Mouse (Mus musculus) cerebellum, postnatal 25 days (tissue): Measurements from ENCODE around the gene Sdk1.

Experiments
- DNase-seq, 2 experiments: peaks; one replicate each; pipeline ENCODE4 v3.0.0; 2021; ENCODE audit warnings: mixed read lengths in 2 of 2

The Sdk1 gene

DNA sequence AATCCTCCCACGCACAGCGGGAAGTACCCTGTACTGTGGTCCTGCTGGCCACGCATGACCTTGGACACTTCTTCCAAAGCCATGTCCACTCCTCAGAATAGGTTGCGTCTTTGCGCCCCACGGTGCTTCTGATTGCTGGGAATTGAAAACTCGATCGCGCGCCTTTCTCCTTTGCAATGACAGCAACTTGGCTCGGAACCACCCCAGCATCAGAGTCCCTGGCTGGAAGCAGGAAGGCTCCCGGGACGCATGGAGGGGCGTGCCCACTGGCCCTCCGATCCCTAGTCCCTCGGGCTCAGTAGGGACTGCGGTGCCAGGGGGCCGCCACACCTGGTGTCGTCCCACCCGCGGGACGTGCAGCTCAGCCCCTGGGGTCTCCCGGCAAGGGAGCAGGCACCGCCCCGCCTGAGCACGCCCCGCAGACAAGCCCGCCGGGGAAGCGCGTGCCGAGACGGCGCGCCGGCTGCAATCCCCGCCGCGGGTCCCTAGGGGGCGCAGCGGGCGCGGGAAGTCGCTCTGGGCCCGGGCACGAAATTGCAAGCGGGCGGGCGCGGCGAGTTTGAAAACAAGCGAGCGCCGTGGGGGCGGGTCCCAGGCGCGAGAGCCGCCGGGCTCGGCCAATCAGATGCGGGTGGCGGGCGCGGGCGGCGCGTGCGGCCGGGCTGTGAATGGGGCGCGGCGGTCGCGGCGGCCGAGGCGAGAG is at the start of gene Sdk1:
Sdk1 (plus strand) TSS at position 650 of the 703 bp plus-strand sequence.
- DNase-seq = peak; percentile 96 to 99

DNA sequence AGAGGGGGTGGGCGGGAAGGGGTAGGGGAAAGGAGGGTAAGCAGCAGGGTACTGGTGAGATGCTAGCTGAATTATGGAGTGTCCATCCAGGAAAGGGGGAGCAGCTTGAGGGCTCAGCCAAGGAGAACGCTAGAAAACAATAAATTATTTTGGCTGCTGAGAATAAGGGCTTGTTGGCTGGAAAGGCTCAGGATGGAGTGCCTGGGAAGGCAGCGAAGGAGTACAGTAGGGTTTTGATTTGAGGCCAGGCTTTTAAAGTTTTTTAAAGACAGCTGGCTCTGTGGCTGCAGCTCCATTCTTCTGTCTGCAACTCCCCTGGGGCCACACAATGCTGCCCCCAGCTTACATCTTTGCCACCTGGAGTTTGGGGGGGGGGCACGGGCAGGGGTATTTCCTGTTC is 44.0 kb upstream of the Sdk1 start:
- DNase-seq = no peak

DNA sequence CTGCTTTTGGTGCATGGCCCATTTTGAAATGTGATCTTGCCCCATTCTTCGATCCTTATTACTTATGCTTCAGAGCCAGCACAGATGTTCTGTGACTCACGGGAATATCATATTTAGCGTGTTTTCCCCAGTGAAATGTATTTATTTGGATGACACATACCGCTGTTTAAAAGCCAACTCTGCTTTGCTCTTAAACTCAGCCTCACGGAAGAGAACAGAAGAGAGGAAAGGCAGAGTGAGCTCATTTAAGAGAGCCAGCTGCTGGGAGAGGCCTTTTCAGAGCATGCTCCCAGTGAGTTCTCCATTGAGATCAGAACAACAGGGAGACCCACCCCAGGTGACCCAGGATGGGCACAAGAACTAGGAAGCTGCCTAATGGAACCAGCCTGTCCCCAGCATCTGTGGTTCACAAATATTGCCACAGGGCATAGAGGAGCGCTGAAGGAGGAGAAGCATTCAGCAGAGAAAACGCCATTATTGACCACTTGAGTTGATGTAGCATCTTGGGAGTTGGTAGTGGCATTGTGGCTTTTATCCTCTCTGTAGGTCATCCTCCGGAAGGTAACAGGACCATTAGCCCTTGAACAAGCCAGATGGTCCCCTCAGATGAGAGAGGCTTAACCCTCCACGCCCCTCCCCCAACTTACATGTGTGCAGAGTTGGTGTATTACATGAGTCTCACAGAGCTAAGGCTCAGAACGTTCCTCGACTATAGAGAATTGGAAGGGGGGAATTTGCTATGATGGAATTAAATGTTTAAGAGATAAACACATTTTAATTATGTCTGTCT is 38.8 kb upstream of the Sdk1 start:
- DNase-seq = no peak

DNA sequence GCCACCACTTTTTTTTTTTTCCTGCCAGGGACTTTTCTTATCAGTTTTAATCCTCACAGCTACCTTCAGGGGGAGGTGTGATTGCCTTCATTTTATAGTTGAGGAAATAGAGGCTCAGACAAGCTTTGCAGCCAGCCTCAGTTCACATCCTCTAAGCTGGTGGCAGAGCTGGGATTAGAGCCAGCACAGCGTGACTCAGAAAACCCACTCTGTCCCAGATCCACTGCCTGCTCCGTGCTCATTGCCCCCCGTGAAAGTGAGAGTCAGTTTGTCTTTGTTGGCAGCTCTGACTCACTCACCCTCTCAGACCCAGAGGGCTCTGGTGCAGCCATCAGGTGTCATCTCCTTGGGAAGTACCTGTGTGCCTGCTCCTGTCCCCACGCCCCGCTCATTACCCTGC is 34.2 kb upstream of the Sdk1 start:
- DNase-seq = peak in 1 of 2 experiments; percentile 6

DNA sequence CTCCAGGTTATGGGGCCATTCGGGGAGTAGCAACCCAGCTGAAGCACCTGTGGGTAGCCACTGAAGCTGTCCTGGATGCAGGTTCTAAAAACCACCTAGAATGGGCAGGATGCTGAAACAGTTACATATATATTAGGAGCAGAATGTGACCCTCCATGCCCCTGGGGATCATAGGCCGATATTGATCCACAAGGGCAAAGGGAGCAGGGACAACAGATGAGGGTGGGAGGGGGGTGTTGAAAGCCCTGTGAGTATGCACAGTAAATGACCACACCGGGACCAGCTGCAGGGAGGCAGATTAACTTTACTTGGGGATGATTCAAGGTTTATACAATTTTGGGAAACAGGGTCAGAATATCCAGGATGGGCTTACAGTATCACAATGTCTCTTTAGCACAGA is 16.0 kb upstream of the Sdk1 start:
- no peak for DNase-seq

DNA sequence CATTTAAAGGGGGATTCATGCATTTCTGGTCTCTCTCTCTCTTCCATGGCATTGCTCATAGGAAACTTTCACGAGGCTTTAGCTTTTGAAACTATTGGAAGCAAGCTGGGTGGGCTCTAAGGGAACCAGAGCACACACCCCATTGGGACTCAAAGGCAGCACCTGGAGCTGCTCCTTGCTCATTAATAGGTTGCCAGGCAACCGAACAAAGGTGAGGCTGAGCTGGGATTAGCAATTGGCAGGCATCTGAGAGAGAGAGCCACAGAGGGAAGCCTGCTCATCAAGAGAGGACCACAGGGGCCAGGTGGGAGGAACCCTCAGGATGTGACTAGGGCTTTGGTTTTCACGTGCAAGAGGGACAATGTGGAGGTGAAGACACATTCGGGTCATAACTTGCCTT is 7.0 kb upstream of the Sdk1 start:
- DNase-seq = no peak

DNA sequence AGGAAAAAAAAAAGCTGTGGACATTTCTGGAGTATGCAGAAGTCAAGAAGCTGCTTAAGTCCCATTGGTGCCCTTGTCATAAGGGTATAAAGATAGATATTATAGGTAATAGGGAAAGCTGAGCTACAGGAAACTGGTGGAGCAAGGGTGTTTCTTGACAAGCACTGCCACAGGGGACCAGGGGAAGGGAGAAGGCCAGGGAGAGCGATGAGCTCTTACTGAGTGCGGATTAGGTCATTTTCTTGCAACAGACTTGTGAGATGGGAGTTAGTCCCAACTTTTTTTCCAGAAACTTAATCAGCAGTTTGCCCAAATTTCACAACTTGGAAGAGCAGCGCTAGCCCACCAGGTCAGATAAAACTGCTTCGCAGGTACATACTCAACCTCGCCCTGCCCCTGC is 1.9 kb upstream of the Sdk1 start:
- no peak for DNase-seq

DNA sequence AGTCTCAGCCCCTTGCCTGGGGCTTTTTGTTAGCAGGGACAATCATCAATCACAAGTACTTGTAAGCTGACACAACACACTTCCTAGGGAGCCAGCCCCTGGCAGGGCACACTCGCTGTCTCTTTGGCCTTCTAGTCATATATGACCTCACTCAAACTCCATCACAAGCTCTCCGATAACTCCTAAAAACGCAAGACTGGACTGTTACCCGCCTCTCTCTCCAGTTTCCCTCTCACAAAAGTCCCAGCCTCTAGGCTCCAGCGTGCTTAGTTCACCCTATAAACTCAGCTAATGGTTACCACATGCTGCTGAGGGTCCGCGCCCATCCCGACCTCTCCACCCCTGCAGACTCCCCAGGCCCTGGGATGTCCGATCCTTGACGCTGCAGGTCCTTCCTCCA is 849 bp upstream of the Sdk1 start:
- peak; percentile 3 to 4 for DNase-seq

DNA sequence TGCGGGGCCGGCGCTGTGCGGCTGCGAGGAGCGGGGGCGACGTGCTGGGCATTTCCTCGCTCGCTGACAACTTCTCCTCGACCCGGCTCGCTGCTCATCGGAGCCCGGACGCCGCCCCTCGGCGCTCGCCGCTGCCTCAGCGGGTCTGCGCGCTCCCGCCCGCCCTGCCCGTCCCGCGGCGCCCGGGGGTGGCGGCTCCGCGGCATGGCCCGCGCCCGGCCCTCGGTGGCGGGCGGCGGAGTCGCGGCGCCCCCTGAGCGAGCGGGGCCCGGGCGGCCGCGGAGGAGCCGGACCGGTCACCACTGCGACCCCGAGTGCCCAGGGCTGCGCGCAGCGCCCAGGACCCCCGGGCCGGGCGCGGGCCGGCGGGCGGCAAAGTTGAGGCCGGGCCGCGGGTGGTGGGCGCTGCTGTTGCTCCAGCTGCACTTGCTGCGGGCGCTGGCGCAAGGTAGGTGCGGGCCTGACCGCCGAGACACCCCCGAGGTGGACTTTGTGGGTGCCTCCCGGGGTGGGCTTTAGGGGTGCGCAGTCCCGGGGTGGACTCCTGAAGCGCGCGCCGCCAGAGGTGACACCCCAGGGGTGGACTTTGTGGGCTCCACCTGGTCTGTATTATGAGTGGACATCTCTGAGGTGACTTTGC is 475 bp downstream of the Sdk1 start:
- DNase-seq = peak; percentile 19 to 29

DNA sequence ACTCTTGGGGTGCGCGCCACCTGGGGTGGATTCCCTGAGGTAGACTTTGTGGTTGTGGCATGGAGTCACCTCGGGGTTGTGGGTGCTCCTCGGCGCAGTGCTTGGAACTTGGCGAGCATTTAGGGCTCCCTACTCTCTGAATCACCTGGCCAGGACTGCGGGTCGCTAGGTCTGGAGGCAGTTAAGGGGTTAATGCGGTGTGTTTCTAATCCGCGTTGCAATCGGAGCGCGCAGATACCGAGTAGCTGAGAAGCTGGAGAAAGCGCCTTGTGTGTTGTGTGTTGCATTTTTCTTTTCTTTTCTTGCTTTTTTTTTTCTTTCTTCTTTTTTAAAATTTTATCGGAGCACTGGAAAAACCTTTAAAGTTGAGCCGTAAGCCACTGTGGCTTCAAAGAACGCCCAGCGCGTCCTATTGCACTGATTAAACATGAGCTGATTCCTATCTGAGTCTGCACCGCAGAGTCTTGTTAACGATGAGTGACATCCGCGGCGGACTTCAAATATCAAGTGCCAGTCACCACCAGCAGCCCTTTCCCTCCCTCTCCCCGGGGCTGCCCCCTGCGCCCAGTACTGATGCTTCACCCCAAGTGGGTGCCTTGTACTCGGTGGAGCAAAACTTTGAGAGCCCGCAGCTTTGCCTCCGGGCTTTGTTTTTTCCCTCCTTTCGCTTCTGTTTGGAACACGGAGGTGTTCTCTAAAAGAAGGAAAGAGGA is 2.1 kb downstream of the Sdk1 start:
- peak; percentile 22 to 25 for DNase-seq

DNA sequence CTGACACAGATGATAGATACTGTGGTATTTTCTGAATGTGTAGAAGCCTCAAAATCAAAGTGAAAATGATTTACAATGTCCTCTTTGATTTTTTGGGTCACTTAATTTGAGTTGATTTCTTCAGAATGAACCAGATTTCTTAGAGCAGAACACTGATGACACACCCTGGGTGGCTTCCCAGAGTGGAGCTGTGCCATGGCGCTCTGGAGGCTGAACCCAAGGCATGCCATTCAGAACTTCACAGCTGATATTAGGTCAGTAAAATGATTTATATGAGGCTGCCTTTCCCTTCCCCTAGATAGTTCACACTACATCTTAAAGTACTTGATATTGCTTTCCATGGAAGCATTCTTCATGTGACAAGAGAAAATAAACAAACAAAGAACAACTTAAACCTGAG is 23.0 kb downstream of the Sdk1 start:
- DNase-seq = peak in 1 of 2 experiments; percentile 4

DNA sequence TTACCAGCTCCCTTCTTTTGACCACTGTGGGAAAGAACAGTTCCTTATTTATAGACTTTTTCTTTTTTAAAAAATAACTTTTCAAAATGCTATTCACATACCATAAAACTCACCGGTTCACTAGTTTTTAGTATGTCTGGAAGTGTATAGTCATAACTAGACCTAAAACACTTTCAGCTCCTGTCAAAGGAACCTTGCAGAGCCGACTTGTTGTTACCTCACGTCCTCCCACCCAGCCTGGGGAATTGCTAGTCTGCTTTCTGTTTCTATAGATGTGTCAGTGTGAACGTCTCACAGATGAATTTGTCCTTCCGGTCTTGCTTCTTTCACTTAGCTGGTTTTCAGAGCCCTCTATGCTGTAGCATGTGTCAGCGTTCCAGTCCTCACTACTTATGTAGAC is 35.8 kb downstream of the Sdk1 start:
- DNase-seq = no peak

DNA sequence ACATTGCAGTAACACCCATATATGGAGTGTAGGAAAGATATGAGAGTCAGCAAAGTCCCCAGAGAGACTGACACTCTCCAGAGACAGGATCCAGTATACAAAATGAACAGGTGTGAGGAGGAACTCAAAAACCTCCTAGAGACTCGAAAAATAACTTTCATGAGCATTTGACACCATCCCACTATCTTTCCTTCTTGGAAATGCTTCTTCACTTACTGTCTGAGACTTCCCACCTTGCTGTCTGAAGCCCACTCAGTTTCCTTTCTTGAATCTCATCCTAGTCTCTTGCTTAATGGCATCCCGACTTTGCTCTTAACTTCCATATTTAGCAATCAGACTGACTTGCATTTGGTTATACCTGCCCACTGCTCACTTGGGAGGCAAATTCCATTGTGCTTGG is 40.5 kb downstream of the Sdk1 start:
- no peak for DNase-seq

DNA sequence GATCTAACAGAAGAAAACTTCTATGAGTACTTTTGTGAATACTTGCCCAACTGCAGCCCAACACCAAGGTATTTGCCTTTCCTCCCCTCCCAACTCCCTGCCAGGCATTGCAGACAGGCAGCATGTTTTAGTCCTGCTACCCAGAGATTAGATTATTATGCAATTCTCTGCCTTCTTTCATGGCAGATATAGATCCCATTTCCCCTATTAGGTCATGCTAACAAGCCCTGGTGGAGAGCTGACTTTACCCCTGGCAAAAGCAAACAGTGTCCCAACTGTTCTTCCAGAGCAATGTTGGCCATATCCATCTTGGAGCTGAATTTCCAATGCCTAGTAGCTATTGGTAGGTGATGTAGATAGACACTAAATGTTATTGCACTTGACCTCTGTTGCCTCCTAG is 48.3 kb downstream of the Sdk1 start:
- DNase-seq = no peak

DNA sequence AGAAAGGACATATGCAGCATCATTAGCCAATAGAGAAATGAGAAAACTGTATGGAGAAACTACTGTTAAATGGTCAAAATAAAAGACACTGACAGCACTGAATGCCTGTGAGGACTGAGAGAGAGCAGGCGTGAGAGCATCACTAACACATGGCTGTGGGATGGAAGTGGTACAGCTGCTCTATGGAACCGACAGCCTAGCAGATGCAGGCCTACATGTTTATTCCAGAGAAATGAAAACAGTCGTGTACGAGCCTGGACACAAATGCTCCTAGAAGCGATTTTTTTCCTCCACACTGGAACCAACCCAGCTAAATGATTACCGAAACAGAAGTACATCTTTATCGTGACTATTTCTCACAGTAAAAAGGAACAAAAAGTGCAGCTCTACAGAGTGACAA is 54.0 kb downstream of the Sdk1 start:
- no peak for DNase-seq

DNA sequence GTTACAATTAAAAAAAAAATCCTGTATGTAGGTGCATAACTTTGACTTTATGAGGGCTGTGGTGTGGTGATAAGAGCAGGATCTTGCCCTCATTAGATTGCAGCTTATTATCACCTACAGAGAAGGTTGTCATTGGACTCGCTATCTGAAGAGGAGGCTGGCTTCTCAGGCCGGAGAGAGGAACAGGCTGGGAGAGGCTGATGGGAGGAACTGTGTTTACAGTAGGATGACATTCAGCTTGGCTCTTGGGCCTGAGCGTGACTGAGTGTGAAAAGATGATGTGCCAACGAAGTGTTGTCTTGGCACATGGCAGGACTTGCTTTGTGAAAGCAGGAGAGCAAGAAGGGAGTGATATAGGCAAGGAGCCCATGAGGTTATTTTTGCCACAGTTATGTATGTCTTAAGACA is 61.0 kb downstream of the Sdk1 start:
- no peak for DNase-seq

DNA sequence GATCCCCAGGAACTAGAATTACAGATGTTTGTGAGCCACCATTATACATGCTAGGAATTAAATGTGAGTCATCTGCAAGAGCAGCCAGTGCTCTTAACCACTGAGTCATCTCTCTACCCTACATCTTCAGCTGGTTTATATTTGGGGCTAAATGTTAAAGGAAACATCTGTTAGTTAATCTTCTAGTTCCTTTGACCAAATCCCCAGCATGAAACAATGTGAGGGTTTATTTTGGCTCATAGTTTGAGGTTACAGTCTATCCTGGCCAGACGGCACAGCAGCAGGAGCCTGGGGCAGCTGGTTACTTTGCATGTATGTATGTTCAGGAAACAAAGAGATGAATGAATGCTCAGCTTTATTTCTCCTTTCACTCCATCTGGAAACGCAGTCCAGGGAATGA is 62.5 kb downstream of the Sdk1 start:
- no peak for DNase-seq

DNA sequence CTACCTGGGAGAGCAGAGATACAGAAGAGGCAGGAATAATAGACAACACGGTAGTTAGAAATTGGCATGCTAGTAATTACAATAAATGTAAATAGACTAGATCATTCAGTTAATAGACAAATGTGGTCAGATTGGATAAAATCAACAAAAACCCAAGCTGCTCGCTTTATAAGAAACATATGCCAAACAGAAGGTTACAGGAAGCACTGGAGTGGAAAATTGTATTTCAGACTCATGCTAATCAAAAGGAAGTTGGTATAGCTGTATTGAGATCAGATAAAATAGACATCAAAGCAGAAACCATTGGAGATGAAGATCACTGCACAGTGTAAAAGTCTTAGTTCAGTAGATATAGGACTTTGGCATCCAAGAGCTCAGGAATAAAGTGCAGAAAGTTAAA is 63.4 kb downstream of the Sdk1 start:
- no peak for DNase-seq

DNA sequence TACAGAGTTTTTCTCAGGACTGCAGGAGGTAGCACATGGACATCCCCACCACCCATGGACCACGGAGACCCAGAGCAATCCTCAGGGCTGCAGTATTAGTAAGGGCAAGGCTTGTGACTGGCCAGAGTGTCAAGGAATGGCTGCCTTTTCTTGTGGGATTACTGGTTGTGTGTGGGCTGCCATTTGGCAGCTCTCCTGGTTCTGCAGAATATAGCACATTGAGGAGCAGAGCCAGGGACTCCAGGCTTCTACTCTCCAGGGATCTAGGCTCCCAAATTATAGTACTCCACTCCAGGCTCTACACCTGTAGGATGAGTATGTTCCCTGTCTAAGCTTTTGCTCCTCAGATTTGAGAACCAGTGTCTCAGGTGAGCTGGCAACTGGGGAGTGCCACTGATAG is 69.4 kb downstream of the Sdk1 start:
- peak in 1 of 2 experiments; percentile 23 for DNase-seq

DNA sequence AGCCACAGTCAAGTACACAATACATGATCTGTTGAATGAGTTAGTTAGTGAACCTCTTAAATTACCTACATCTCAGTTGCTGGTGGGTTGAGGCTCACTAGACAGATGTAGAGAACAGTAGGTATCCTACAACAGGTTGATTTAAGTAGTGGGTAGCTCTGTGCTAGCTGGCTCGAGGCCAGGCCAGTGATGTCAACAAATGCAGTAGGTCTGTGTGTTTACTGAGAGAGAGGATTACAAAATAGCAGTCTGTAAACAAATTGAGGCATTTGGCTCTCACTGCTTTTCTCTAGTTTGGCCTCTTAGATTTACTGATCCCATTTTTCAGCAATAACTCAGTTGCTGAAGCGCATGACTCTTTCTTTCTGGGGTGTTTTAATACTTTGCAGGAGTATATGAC is 70.5 kb downstream of the Sdk1 start:
- DNase-seq = no peak

DNA sequence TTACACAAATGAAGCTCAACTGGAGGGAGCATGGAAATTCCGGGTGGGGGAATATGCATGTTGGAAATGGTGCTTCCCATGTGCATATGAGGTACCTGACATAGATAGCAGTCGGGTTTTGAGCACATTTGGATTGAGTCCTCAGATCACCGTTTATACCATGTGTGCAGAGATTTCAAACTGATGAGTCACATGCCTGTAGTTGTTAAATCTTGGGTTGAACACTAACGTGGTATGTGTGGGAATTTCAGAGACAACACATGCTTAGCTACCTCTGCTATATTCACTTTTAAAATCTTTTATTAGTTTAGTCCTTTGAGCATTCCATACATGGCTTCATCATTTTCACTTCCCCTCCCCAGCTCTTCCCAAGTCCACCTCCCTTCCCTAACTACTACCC is 71.0 kb downstream of the Sdk1 start:
- DNase-seq = no peak

DNA sequence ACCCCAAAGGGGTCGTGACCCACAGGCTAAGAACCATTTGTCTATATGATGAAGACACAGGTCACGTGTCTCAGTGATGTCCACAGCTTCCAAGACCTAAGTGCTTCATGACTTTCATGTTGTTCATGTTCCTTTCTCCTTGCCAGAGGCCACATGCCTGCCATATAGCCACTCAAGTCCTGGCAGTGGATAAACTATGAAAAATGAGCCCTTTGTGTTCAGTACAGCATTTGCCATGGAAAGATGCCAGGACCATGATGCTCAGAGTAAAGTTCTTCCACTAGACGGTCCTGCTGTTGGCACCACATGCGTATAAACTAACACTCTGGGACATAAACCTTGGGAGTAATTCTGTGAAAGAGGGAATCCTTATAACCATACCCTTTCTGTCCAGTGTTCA is 75.8 kb downstream of the Sdk1 start:
- no peak for DNase-seq

DNA sequence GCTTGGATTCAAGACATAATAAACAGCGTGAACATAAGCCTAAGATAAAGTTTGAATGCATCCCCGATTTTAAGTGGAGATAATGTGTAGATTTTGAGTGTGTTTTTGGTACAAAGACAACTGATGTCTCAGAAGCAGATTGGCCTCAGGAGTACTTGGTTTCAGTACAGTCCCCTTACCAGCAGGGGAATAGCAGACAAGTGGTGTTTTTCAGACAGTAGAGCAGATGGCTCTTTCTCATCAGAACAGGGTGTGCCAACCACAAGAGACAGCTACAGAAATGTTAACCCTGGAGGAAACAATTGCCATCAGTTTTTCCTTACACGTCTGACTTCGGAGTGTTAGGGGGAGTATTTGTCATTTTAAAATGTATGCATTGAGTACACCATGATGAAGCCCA is 83.6 kb downstream of the Sdk1 start:
- peak; percentile 32 to 47 for DNase-seq
